Mouse (Mus musculus): ENCODE measurements around the gene Zfp708.
A peak's percentile ranks its signal among the peaks of the same experiment; 100 is the strongest.

DNA sequence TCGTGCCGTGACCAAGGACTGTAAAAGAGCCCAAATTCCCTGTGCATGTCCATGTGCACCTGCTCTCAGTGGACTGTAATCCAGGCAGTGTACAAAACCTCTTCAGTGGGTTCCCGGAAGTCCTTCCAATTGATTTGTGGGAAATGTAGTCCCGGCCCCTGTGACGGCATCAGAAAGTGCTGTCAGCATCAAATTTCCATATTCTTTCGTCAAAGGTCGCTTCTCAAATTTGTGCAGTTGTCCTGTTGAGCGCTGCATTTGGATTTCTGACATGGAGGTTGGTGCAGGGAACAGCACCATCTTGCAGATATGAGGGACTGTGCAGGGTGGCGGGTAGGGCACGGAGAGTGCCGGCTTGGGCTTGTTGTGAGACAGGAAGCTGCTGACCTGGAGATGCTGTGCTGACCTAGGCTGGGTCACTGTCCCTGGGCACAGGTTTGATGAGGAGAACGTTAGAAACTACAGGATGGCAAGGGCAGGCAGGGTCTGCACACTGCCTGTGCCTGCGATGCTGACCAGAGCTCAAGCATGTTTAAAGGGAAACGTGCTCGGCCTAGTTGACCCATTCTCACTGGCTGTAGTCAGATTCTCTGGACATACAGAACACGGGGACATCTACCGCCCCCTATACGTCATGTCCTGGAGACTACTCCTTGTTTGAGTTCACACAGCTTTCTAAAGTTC, 30.4 kb upstream of the Zfp708 start:
- TF ChIP-seq CTCF (IDR thresholded peaks at IDR 0.05) = peak; percentile 43
- peak; percentile 22; the same call in 1 of the 2 replicates for TF ChIP-seq EP300 (IDR thresholded peaks at IDR 0.05)
